Mouse (Mus musculus) embryonic facial prominence, embryonic 10.5 days (tissue): ENCODE measurements at regions not wholly inside any gene's neighbourhood (a gene's known extent, or its start where the extent isn't known, plus 50 kb on each side); places are given as distances from the start of the nearest gene placed in this dataset.
A peak's percentile ranks its signal among the peaks of the same experiment; 100 is the strongest.

Source experiments
- DNase-seq: peaks from one replicate; pipeline ENCODE4 v3.0.0-alpha.2; 2017; ENCODE audit warnings: low spot score
- H3K27ac ChIP-seq: fragments of 300-500 bp; sonication (generic); replicated peaks from 2 replicates; pipeline ENCODE4 v1.5.1; 2016; ENCODE audit warnings: mild to moderate bottlenecking
- H3K27me3 ChIP-seq: fragments of 300-500 bp; sonication (generic); replicated peaks from 2 replicates; pipeline ENCODE4 v1.6.1; 2016; ENCODE audit warnings: low read depth, mild to moderate bottlenecking; ENCODE audit not compliant: poor library complexity, severe bottlenecking
- H3K36me3 ChIP-seq: fragments of 300-500 bp; sonication (generic); replicated peaks from 2 replicates; pipeline ENCODE4 v1.6.1; 2016; ENCODE audit warnings: mild to moderate bottlenecking, moderate library complexity
- H3K4me1 ChIP-seq: fragments of 300-500 bp; sonication (generic); 2 replicates; pipeline ENCODE4 v1.6.1; 2016
- H3K4me3 ChIP-seq: fragments of 300-500 bp; sonication (generic); 2 replicates; pipeline ENCODE4 v1.5.1; 2016; ENCODE audit warnings: mild to moderate bottlenecking, moderate library complexity
- H3K9me3 ChIP-seq: fragments of 300-500 bp; sonication (generic); 2 replicates; pipeline ENCODE4 v1.6.1; 2016; ENCODE audit warnings: mild to moderate bottlenecking
- WGBS: fragments of 180-500 bp; shearing (Covaris S2); methylation state at CpG from one replicate; pipeline ENCODE4 v1.1.7; 2016; 5-methylcytosine and 5-hydroxymethylcytosine counted together

GRCm38 (mm10) chr13:104580686-104581350, 211.5 kb upstream of the Srek1ip1 start:
- Histone ChIP-seq H3K27me3 (no peaks in the 10 kb centered on the region), H3K4me3 (no peak overlapping the region), H3K27ac (peak overlapping the region; percentile 24), H3K36me3 (no peaks in the 10 kb centered on the region), H3K9me3 (no peaks in the 10 kb centered on the region), H3K4me1 (peaks cover 21% of the 10 kb centered on the region)
- no peak for DNase-seq
- 66% methylated on average over 9 of the region's 9 CpGs for whole genome bisulfite sequencing
